Mouse (Mus musculus): ENCODE measurements around the gene Zfp709.
"Not testable (repeated sequence)": the region's sequence is repeated elsewhere in the genome, so short reads cannot be mapped to it uniquely, and the experiment has no call there.

Gene Zfp709

GRCm38 (mm10) chr8:71926551-71926950 is 44.7 kb downstream of the Zfp709 start:
- DNase-seq = peak in 1 of 2 experiments; percentile 8

GRCm38 (mm10) chr8:71927779-71928178 is 46.0 kb downstream of the Zfp709 start:
- DNase-seq = no peak

- not testable (repeated sequence) for DNase-seq
Measured at GRCm38 (mm10) chr8:71938037-71938436, 56.2 kb downstream of the Zfp709 start.

GRCm38 (mm10) chr8:71940293-71941208 is 58.7 kb downstream of the Zfp709 start:
- DNase-seq = no peak

GRCm38 (mm10) chr8:71941776-71942175 is 60.0 kb downstream of the Zfp709 start:
- DNase-seq = no peak

Measured in kidney, adult 8-10 months (tissue).